7 mouse cellular contexts compared by ENCODE assay signal in the genomic region with DNA sequence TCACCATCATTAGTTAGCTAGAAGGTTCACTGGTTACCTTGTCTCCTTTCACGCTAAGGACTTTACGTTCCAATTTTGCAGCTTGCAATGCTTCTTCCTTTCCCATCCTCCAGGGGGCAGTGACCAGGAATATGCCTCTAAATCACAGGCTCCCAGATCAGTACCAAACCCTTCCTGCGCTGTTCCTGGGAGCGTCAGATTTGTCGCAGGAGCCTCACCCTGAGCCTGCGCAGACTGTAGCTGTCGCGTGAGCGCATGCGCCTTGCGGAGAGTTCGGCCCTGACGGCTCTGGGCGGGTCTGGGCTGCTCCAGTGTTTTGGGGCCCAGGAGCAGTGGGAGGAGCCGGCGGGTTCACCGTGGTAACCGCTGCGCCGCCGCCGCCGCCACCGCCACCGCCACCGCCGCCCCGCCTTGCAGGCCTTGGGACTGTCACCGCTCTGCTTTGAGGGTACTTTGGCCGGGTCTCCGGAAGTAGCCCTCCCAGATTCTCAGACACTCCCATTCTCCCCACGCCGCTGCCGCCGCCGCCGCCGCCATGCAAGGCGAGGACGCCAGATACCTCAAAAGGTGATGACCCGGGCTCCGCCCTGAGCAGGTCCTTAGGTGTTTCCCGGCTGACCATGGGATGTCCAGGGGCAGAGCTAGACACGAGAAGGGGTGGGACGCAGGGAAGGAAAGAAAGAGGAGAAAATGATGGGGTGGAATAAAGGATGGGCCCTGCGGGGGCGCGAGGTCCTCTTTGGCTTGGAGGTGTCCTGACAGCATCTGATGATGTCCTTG. TPM values are rescaled to one million over a fixed set of nuclear protein-coding genes. Genes with fewer than 3 reads are reported as not detected.
DNase-seq lines count a peak whose midpoint lies in the region; ATAC-seq lines count a peak whose summit lies in the region.

Kifap3 (plus strand) TSS at position 248 of the 780 bp plus-strand sequence.

- ATAC-seq in embryonic facial prominence, embryonic 12.5 days (ENCODE audit: insufficient number of reproducible peaks, insufficient read depth, low FRiP score, low TSS enrichment), result peak; percentile 100
- peak; percentile 100 for ATAC-seq in limb, embryonic 11.5 days (ENCODE audit: insufficient number of reproducible peaks, low FRiP score, low TSS enrichment, low read depth)
- peak; percentile 100 for ATAC-seq in midbrain, embryonic 14.5 days (ENCODE audit: low FRiP score, low TSS enrichment)

- 1% methylated on average over 48 of the region's 48 CpGs for whole genome bisulfite sequencing in embryonic facial prominence, embryonic 12.5 days
- 1% methylated on average over 48 of the region's 48 CpGs for WGBS in limb, embryonic 11.5 days
- under 1% methylated on average over 47 of the region's 48 CpGs for WGBS in midbrain, embryonic 14.5 days

- peak within 1 kb of the TSS; percentile 92 for H3K4me3 ChIP-seq in embryonic facial prominence, embryonic 12.5 days
- H3K4me3 ChIP-seq in limb, embryonic 11.5 days (ENCODE audit: low read depth, low read length), result peak within 1 kb of the TSS; percentile 79
- H3K4me3 ChIP-seq in midbrain, embryonic 14.5 days (replicated peaks; ENCODE audit: low read depth, low read length), result peak within 1 kb of the TSS; percentile 91

- peak within 1 kb of the TSS; percentile 88 for H3K9ac ChIP-seq in embryonic facial prominence, embryonic 12.5 days
- H3K9ac ChIP-seq in limb, embryonic 11.5 days (ENCODE audit: low read length), result peak within 1 kb of the TSS; percentile 76
- H3K9ac ChIP-seq in midbrain, embryonic 14.5 days (replicated peaks; ENCODE audit: low read length), result peak within 1 kb of the TSS; percentile 90

- peak; percentile 98 for DNase-seq in adrenal gland, postnatal 25 days
- DNase-seq in heart, adult 11 months, result peak; percentile 100
- DNase-seq in kidney, adult 18-20 months, result peak; percentile 97
- peak; percentile 98 for DNase-seq in limb, embryonic 11.5 days (ENCODE audit: low spot score)
- DNase-seq in midbrain, embryonic 14.5 days, result peak; percentile 99
- peak; percentile 88 to 93 for DNase-seq in spleen, adult 18-20 months

- H3K4me2 ChIP-seq in embryonic facial prominence, embryonic 12.5 days (replicated peaks), result peak within 1 kb of the TSS; percentile 55
- H3K4me2 ChIP-seq in limb, embryonic 11.5 days (ENCODE audit: low read depth, severe bottlenecking), result peak within 1 kb of the TSS; percentile 72
- H3K4me2 ChIP-seq in midbrain, embryonic 14.5 days (ENCODE audit: low read length), result peak within 1 kb of the TSS; percentile 58

- H3K36me3 ChIP-seq in embryonic facial prominence, embryonic 12.5 days, result peaks cover 5% of the 10 kb centered on the region
- H3K36me3 ChIP-seq in limb, embryonic 11.5 days (ENCODE audit: control insufficient read depth, insufficient read depth, low read length), result peaks cover 3% of the 10 kb centered on the region; the same call in 1 of the 2 replicates
- H3K36me3 ChIP-seq in midbrain, embryonic 14.5 days (ENCODE audit: control insufficient read depth, insufficient read depth, low read length), result peaks cover 7% of the 10 kb centered on the region

- no peaks in the 10 kb centered on the region for H3K4me1 ChIP-seq in embryonic facial prominence, embryonic 12.5 days
- H3K4me1 ChIP-seq in limb, embryonic 11.5 days (ENCODE audit: control insufficient read depth, insufficient read depth, low read length), result no peaks in the 10 kb centered on the region
- no peaks in the 10 kb centered on the region for H3K4me1 ChIP-seq in midbrain, embryonic 14.5 days (ENCODE audit: control insufficient read depth, insufficient read depth, low read length)

- peak within 1 kb of the TSS; percentile 31; the same call in 1 of the 2 replicates for H3K27ac ChIP-seq in embryonic facial prominence, embryonic 12.5 days
- peak within 1 kb of the TSS; percentile 52 for H3K27ac ChIP-seq in limb, embryonic 11.5 days (replicated peaks; ENCODE audit: low read depth, low read length)
- peak within 1 kb of the TSS; percentile 89 for H3K27ac ChIP-seq in midbrain, embryonic 14.5 days (replicated peaks; ENCODE audit: low read depth, low read length)

- H3K9me3 ChIP-seq in embryonic facial prominence, embryonic 12.5 days, result no peaks in the 10 kb centered on the region
- no peaks in the 10 kb centered on the region for H3K9me3 ChIP-seq in limb, embryonic 11.5 days (ENCODE audit: control insufficient read depth, low read length)
- H3K9me3 ChIP-seq in midbrain, embryonic 14.5 days (ENCODE audit: control insufficient read depth, low read length), result 0 out of 2 replicates have a peak, but pooled peaks cover 4% of the 10 kb centered on the region

- H3K27me3 ChIP-seq in embryonic facial prominence, embryonic 12.5 days, result no peaks in the 10 kb centered on the region
- no peaks in the 10 kb centered on the region for H3K27me3 ChIP-seq in limb, embryonic 11.5 days (ENCODE audit: control insufficient read depth, insufficient read depth, low read length)
- H3K27me3 ChIP-seq in midbrain, embryonic 14.5 days (ENCODE audit: control insufficient read depth, insufficient read depth, low read length), result no peaks in the 10 kb centered on the region

RNA-seq across cellular contexts. Expression of gene Kifap3, which starts in this region (rescaled TPM):
- 17.7 and 21.3 TPM in 2 replicates for total RNA-seq in adrenal gland, postnatal 25 days (2021)
- polyA plus RNA-seq in embryonic facial prominence, embryonic 12.5 days (2016; fragmentation: Nextera tagmentation; extraction: Ambion mirVana), result 59.3 and 60.3 TPM in 2 replicates
- 57.1 and 59.8 TPM in 2 replicates for polyA plus RNA-seq in limb, embryonic 11.5 days (2014; fragmentation: Nextera tagmentation; extraction: Ambion mirVana)
- 140 and 146 TPM in 2 replicates for polyA plus RNA-seq in midbrain, embryonic 14.5 days (2014; fragmentation: Nextera tagmentation; extraction: Ambion mirVana)

Comparison
In these comparisons a context has a peak if more than half of its experiments do, and no peak if none do; other contexts are left out.
1. Peak in every context shown above with its lines: DNase-seq, ATAC-seq, H3K4me3 ChIP-seq and H3K27ac ChIP-seq.
2. H3K27ac ChIP-seq: peak in every context shown above with its lines; median percentile 89 in midbrain, embryonic 14.5 days; 52 in limb, embryonic 11.5 days; 31 in embryonic facial prominence, embryonic 12.5 days.